Mouse (Mus musculus): ENCODE data around the gene Abca17.

Gene Abca17

DNA sequence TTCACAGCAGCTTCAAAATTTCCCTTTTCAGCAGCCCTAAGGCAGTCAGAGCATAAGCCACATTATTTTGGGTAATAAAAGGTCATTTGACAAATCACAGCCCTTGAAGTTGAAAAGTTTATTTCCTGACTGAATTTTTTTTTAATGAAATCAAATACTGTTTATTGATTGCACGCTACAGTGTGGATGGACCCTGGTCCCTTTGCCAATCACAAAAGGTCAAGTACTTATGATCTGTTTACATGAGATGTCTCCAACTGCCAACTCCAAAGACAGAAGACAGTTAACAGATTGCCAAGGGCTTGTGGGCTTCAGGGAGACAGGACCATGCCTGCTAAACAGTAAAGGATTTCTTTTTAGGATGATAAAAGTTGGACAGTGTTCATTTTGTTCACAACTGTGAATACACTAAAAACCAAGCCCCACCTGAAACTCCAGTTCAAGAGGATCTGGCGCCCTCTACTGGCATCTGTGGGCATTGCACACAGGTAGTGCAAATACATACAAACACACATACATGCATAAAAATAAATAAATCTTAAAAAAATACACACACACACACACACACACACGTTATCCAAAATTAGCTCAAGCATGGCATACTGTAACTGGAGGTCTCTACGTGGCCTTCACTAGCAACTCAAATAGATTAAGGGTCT lies 107.4 kb downstream of the Abca17 start:
- in situ Hi-C loops (cut with MboI, MseI), result no loop called here

DNA sequence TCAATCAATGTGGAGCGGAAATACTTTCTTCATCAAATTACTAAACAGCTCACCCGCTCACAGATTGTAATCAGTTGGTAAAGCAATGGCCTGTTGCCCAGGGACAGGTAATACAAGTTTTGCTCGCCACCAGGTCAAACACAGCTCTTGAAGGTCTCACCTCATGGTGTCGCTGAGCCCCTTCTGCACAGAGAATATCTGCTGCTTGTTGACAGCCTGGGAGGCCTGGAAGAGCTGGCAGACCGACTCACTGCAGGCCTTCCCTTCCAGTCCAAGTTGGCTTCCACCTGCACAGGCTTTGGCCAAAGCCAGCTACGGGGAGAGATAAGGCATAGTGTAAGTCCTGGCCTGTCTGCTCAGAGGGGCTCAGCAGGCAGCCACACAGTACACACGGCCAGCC lies 113.9 kb downstream of the Abca17 start:
- in situ Hi-C loops (cut with MboI, MseI), result no loop called here

DNA sequence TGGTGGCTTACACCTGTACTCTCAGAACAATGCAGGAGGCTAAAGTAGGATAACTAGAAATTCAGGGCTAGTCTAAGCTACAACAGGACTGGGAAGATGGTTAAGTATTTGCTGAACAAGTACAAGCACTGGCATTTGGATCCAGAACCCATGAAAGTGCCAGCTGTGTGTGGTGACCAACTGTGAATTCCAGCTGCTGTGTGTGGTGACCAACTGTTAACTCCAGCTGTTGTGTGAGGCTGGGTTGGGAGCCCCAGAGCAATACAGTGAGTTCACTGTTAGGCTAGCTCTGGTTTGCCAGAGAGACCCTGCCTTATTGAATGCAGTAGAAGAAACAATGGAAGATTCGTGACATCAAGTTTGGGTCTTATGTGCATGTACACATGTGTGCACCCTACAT lies 114.4 kb downstream of the Abca17 start:
- in situ Hi-C loops (cut with MboI, MseI), result no loop called here

DNA sequence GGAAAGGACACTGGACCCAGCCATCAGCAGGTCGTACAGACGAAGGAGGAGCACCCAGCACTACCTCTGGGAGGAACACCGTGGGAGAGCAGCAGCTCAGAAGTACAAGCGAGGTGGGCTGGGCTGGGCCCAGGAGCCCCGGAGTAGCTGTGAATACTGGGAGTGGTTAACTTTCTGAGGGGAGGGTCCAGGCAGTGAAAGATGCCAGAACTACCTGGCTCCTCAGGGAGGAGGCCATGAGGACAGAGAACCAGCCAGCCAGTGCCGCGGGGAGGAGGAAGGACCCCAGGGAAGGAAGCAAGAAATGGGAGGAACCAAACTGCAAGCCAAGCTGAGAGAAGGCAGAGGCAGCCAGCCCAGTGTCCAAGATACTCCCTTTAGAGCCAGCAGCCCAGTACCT lies 122.9 kb downstream of the Abca17 start:
- in situ Hi-C loops (cut with MboI, MseI), result no loop called here

DNA sequence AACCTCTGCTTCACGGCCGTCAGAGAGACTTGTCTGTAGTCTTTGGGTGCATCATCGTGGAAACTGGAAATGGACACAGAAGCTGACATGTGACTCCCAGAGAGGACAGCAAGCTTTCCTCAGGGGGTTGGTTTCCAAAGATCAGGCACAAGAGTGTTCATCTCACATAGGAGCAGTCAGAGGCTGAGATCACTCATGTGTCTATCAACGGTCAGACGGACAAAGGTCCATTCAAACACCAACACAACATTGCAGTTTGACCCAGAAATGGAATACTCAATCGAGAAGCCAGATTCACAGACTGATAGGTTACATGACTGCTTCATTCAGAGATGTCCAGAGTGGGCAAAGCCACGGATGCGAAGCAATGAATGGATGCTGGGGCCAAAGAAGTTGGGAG lies 124.1 kb downstream of the Abca17 start:
- in situ Hi-C loops (cut with MboI, MseI), result no loop called here

DNA sequence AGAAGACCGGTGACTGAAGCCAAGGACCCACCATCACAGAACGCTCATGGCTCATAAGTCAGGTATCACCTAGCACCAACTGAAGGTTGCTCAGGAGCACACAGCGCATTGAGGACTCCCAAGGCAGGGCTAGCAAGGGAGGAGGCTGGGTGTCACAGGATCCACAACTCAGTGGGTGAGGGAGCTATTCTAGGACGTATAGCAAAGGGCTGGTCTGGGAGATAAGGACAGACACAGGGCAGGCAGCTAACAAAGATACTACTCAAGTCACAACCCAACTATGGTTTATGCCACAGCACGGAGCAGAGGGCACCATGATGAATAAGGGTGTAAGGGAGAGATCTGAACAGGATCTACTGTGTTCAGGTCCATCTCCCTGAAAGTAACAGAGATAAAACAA lies 125.0 kb downstream of the Abca17 start:
- in situ Hi-C loops (cut with MboI, MseI), result no loop called here

DNA sequence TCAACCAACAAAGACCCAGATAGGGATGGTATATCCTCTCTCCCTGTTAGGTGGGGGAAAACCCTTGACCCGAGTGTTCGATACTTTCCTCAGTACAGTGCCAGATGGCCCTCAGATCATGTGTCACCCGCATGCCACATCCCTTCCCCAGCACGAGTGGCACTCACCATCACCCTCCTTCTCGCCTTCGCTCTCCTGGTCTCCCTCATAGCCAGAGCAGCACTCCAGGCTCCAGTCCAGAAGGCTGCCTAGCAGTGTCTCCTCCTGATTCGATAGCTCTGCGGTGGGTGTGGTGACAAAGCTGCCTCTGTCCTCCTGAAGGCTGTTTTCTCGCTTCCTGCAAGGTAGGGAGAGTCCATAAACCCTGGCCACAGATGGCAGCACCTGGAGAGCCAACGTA lies 126.1 kb downstream of the Abca17 start:
- in situ Hi-C loops (cut with MboI, MseI), result loop anchor here in 1 of 2 experiments (5.0 kb wide), 1 partner anchor 58 kb away; no protein-coding TSS in a partner anchor

- in situ Hi-C loops (cut with MboI, MseI), result loop anchor here in 1 of 2 experiments (5.0 kb wide), 1 partner anchor 59 kb away; no protein-coding TSS in a partner anchor
These were observed 127.4 kb downstream of the Abca17 start for GRCm38 (mm10) chr17:24223513-24223912.

- in situ Hi-C loops (cut with MboI, MseI), result loop anchor here in 1 of 2 experiments (5.0 kb wide), 1 partner anchor 60 kb away; no protein-coding TSS in a partner anchor
These were observed 128.2 kb downstream of the Abca17 start for GRCm38 (mm10) chr17:24222653-24223052.

DNA sequence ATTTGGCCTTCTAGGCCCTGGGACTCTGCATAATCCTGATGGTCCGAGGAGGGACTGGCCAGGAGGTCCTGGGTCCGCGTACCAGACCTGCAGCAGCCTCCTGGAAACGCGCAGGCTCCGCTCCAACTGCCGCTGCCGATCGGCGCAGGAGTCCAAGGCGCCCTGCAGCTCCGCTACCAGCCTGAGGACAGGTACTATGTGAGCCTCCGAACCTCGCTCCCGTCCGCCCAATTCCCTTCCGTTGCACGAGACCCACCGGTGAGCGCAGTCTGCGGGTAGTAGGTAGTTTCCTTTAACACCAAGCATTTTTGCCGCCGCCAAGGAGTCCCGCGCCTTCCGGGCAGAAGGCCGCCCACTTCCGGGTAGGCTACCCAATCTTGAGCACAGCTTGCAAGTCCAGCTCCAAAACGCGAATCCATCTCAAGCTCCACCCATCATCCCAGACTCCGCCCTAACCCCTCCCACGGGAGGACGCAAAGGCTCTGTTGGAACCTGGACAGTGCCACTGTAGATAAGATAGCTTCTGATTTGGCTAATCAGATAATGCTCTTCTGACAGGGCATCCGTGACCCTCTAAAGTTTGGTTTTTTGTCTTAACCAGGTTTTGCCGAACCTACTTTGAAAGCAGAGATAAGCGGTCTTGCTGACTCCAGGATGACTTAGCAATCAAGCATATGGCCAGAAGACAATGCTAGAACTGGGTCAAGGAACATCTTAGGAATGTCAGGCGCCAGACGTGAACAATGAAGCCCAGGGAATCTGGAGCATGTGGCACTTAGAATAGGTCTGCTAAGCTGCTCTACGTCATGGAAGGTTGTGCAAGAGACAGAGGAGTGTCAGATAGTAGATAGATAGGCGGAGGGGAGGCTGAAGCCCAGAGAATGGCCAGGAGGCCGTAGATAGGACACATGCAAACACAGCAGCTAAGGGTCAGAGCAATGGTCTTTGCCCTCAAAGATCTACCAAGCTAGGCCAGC lies 130.1 kb downstream of the Abca17 start, which contains the start of gene Tedc2:
TSS of gene Tedc2 (minus strand) at position 417 of the 977 bp plus-strand sequence.
- in situ Hi-C loops (cut with MboI, MseI), result loop anchor here in 1 of 2 experiments (5.0 kb wide), 1 partner anchor 62 kb away; no protein-coding TSS in a partner anchor

DNA sequence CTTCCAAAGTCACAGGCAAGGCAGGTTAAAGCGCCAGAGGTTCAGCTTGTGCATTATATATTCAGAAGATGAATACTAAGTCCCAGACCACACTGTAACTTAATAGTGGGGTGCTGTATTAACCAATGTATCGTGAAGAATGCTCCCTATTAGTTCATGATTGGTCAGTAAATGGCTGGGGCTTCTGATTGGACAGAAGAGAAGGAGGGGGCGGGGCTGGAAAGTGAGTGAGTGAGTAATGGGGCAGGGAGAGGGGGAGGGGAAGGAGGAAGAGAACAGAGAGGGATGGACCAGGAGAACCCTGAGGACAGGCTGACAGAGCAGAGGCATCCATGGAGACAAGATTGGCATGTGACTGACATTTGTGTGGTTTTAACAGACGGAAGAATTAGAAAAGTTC lies 134.0 kb downstream of the Abca17 start:
- in situ Hi-C loops (cut with MboI, MseI), result no loop called here
